Mouse (Mus musculus): ENCODE results near the gene H60b.
"Not testable (repeated sequence)": the region's sequence is repeated elsewhere in the genome, so short reads cannot be mapped to it uniquely, and the experiment has no call there.

H60b gene

GRCm38 (mm10) chr10:22165328-22166003 is 7.1 kb downstream of the H60b start:
- CTCF ChIA-PET: not testable (repeated sequence)

DNA sequence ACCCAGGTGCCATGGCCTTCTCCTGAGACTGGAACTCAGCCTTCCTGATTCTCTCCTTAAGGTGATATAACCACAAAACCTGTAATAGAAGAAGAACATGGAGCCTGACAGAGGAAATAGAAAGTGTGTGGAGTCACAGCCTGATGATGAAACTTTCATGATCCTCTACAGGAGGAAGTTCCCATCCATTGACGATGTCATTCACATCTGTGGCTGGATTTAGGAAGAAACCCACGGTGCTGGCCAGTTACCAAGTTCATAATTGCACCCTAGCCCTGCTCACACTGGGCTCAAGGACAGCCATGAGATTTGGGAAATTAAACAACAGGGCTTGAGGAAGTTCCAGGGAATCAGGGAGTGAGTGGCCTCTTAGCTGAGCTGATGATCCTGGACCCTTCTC is 7.6 kb downstream of the H60b start:
- CTCF ChIA-PET: not testable (repeated sequence)

DNA sequence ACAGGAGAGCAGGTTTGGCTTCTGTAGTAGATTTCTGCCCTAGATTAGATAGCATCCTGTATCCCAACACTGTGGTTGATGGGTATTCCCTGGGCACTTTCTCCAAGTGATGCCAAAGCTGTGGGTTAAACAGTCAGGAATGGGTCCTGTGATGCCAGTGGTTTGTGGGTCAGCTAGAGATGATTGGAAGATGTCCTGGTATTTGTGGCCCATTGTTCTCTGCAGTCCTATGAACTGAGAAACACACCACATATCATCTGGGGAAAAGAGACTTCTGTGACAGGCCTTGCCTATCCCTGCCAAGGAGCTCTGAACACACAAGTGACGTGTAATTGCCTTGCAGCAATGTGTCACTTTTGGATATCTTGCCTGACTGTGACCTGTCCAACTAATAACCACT is 8.7 kb downstream of the H60b start:
- CTCF ChIA-PET: not testable (repeated sequence)

DNA sequence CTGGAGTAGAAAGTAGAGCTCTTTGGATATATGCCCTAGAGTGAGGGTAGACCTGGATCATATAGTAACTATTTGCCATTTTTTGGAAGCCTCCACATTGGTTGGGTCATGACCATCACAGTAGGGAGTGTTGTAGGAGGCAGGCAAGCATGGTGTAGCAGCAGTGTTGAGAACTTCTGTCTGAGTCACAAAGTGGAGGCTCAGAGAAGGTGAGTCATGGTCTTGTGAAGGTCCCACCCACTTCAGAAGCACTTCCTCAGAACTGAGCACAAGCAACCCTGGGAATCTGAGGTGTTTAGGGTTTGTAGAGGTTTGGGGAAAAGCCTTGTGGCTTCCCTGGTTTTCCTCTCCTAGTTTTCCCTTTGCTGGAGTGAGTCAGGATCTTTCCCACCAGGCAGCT is 10.7 kb downstream of the H60b start:
- CTCF ChIA-PET: not testable (repeated sequence)

GRCm38 (mm10) chr10:22172431-22173334 is 14.3 kb downstream of the H60b start:
- CTCF ChIA-PET: not testable (repeated sequence)

GRCm38 (mm10) chr10:22173335-22174189 is 15.2 kb downstream of the H60b start:
- CTCF ChIA-PET: not testable (repeated sequence)

- CTCF ChIA-PET: not testable (repeated sequence)
Measured at GRCm38 (mm10) chr10:22174190-22174487, 15.8 kb downstream of the H60b start.

DNA sequence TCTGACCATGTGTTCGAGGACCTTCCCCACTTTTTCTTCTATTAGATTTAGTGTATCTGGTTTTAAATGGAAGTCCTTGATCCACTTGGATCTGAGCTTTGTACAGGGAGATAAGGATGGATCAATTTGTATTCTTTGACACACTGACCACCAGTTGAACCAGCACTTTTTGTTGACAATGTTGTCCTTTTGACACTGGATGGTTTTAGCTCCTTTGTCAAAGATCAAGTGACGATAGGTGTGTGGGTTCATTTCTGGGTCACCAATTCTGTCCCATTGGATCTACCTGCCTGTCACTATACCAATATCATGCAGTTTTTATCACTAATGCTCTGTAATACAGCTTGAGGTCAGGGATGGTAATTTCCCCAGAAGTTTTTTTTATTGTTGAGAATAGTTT is 18.1 kb downstream of the H60b start:
- CTCF ChIA-PET: not testable (repeated sequence)

GRCm38 (mm10) chr10:22191035-22191434 is 32.6 kb downstream of the H60b start:
- CTCF ChIA-PET: not testable (repeated sequence)

DNA sequence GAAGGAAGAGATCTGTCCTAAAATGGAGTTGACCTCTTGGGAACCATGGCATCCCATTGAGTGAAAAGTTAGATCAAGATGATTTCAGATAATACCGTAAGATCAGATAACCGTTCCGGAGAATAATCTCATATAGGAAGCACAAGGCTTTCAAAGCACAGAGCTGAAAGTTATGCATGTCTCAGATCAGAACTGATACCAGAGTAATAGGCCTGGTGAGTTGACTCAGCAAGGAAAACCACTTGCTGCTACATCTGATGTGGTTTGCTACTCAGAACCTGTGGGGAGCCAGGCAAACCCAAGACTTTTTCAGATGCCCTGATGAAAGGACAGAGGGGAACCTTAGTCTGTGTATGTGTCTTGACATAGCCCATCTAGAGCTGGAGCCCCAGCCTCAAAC is 43.0 kb downstream of the H60b start:
- CTCF ChIA-PET: not testable (repeated sequence)

DNA sequence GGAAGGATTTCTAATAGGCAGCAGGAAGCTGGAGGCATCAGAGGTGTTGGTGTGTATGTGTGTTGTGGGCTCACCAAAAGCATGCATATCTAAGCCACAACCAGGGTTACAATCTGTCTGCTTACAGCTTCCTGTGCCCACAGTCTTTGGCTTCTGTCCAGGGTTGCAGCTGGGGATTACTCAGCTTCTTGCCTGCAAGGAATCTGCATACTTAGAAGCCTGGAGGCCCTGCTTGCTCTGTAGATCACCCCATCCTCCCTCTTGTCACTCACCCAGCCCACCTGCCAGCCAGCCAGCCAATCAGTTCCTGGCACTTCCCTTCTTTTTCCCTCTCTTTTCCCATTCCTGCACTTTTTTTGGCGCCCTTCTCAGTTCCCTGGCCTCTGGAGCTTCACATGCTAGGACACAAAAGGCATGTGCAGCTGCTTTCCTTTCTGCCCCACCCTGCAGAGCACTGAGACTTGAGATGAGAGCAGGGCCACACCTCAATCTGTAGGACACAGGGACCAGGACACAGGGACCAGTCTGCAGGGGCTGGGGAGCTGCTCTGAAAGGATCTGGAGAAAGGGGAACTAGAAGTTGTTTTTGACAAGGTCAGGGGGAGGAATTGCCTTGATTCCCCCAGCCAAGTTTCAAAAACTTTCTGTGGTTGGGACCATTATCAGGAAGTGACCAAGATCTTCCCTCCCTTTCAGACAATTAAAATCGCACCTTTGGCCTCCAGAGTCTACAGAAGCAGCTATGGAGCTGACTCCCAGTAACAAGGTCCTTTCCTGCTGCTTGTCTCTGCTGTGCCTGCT is 44.6 kb downstream of the H60b start:
- CTCF ChIA-PET: not testable (repeated sequence)

DNA sequence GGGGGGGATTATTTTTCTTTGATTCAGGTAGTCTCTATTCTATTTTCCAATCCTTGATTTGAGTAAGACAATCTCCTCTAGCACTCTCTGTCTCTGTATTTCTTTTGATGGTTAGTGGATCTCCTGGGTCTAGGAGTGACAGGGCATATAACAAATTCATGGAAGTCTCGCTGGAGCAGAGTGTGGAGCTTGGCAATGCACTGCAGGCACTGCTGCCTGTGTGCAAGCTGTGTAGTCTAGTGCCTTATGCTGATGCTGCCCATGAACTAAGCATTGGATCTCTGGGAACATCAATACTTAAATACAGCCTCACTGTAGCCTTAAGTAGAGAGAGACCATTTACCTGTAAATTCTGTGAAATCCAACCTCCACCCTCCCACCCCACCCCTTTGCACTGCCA is 48.1 kb downstream of the H60b start:
- CTCF ChIA-PET: not testable (repeated sequence)

DNA sequence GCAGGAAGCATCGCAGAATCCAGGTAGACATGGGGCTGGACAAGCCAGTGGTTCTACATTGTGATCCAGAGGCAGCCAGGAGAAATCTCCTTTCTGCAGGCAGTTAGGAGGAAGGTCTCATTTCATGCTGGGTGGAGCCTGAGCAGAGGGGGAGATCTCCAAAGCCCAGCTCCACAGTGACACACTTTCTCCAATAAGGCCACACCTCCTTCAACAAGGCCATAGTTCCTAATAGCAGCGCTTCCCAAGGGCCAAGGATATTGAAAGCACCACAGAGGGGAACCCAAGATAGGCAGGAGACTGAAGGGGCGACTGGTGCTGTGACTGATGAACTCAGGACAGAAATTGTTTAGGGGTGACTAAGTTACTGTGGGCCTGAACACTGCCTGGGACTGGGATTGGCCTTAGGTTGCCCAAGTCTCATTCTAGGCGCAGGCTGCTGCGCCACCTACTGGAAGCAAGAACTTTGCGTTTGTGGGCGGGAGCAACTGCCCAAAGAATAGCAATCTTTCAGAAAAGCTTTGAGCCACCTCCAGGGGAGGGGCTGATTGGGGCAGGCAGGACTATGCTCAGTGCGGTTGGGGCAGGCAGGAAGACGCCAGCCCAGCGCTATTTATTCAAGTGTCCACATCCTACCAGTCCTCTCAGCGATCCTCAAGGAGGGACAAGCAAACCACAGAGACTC is 53.8 kb downstream of the H60b start:
- CTCF ChIA-PET: not testable (repeated sequence)

DNA sequence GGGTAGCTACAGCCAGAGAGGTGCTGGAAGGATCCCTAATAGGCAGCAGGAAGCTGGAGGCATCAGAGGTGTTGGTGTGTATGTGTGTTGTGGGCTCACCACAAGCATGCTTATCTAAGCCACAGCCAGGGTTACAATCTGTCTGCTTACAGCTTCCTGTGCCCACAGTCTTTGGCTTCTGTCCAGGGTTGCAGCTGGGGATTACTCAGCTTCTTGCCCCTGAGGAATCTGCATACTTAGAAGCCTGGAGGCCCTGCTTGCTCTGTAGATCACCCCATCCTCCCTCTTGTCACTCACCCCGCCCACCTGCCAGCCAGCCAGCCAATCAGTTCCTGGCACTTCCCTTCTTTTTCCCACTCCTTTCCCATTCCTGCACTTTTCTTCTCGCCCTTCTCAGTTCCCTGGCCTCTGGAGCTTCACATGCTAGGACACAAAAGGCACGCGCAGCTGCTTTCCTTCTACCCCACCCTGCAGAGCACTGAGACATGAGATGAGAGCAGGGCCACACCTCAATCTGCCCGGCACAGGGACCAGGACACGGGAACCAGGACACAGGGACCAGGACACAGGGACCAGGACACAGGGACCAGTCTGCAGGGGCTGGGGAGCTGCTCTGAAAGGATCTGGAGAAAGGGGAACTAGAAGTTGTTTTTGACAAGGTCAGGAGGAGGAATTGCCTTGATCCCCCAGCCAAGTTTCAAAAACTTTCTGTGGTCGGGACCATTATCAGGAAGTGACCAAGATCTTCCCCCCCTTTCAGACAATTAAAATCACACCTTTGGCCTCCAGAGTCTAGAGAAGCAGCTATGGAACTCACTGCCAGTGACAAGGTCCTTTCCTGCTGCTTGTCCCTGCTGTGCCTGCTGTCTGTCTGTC is 65.3 kb downstream of the H60b start:
- CTCF ChIA-PET: not testable (repeated sequence)

- CTCF ChIA-PET: no interaction called here
Measured at GRCm38 (mm10) chr10:22265060-22265459, 106.7 kb downstream of the H60b start.

DNA sequence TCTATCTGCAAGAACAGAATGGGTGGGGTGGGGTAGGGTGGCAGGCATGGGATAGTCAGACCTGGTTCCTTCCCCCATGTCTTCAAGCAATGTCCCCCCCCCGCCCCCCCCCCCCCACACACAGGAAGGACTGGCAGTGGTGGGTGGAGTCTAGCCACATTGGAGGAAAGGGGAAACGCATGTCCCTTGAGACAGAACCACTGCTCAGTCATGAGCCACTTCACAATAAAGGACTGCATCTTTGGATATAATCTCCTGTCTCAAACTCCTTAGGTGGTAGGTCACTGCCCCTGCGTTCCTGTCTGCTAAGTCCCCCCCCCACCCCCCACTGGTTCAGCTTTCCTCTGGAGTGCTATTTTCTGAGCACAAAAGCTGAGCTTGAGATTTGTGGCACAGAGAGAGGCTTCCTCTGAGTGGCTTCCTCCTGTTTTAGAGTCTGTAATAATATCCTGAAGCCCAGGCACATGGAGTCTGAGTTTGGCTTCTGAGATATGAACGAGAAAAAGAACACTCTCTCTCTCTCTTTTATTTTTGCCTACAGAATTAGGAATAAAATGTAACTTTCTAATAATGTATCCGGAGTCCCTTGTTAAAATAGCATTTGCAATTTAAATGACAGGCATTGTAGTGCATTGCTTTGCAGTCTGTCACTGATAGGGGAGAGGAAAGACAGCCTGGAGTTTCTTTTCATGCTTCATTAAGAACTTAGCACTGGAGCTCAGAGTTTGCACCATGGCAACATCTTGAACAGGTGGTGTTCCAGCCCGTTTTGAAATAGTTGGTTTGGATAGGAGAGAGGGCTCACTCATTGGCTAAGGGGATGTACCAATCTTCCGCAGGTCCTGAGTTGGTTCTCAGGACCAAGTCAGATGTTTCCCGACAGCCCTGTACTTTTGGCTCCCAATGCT is 112.7 kb downstream of the H60b start:
- CTCF ChIA-PET: not testable (repeated sequence)

DNA sequence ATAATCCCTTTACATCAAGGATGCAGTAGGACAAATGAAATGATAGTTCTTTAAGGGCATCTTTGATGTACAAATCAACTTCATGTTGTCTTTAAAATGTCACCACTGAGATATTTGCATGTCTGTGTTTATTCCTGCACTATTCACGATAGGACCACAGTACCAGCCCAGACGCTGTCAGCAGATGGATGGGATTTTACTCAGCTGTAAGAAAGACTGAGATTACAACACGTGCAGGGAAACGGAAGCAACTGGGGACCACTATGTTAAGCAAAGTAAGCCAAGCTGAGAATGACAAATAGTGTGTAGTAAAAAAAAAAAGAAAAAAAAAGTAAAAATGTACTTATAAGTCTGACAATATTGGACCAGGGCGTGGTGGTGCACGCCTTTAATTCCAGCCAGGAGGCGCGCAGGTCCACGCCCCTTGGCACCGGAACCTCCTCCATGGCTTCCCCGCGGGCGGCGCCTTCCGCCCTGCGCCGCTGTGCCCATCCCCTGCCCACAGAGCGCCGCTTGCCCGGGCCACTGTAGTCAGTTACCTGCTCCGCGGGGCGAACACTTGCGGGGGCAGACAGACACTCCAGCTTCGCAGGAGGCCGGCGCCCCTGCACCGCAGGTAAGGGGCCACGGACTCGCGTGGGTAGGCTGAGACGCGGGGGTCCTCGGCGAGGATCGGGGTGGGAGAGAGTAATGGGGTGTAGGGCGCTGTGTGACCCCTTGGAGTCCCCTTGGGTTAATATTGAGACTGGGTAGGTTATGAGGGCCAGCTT is 114.7 kb downstream of the H60b start:
- CTCF ChIA-PET: interaction anchor here (0.6 to 0.7 kb wide), 3 partner anchors 107 to 1134 kb away, joined by 3 to 12 read pairs (median 5); no protein-coding TSS in a partner anchor

- CTCF ChIA-PET: interaction anchor here (0.7 kb wide), 2 partner anchors 106 to 1134 kb away, joined by 5 to 12 read pairs; no protein-coding TSS in a partner anchor
Measured at GRCm38 (mm10) chr10:22273684-22274305, 115.4 kb downstream of the H60b start.

All from spleen, embryonic (tissue).